Mouse (Mus musculus) cerebellum, adult 2 months (tissue): Measurements from ENCODE around the gene Supt5.

Source experiments
- CTCF ChIP-seq: fragments of 200-500 bp; IDR thresholded peaks from 2 replicates; pipeline ENCODE4 v1.5.1; 2011; ENCODE audit warnings: low read depth, mild to moderate bottlenecking, control low read depth, low read length, moderate library complexity, borderline replicate concordance; ENCODE audit not compliant: insufficient read depth
- POLR2A ChIP-seq: fragments of 200-500 bp; IDR thresholded peaks from 2 replicates; pipeline ENCODE4 v1.6.1; 2011; ENCODE audit warnings: low read length, control low read depth, borderline replicate concordance; ENCODE audit not compliant: insufficient read depth

DNA sequence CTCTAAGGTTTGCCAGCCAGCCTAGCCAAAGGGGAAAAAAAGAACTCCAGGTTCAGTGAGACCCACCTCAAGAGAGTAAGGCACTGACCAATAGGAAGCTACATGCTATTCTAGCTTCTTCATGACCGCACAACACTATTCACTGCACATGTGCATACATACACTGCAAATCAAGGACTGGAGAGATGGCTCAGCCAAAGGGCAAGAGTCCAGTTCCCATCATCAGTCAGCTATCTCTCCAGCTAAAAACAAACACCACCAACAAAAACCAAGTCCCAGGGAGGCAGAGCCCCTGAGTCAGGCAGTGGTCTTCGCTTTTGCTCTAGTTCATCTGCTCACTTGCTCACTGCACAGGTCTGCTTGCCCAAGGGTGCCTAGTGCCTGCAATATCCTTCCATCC is 10.3 kb downstream of the Supt5 start:
- no peak for TF ChIP-seq CTCF
- TF ChIP-seq POLR2A, result no peak
